Comparison of ENCODE assay signal across 8 mouse cellular contexts in the genomic region with DNA sequence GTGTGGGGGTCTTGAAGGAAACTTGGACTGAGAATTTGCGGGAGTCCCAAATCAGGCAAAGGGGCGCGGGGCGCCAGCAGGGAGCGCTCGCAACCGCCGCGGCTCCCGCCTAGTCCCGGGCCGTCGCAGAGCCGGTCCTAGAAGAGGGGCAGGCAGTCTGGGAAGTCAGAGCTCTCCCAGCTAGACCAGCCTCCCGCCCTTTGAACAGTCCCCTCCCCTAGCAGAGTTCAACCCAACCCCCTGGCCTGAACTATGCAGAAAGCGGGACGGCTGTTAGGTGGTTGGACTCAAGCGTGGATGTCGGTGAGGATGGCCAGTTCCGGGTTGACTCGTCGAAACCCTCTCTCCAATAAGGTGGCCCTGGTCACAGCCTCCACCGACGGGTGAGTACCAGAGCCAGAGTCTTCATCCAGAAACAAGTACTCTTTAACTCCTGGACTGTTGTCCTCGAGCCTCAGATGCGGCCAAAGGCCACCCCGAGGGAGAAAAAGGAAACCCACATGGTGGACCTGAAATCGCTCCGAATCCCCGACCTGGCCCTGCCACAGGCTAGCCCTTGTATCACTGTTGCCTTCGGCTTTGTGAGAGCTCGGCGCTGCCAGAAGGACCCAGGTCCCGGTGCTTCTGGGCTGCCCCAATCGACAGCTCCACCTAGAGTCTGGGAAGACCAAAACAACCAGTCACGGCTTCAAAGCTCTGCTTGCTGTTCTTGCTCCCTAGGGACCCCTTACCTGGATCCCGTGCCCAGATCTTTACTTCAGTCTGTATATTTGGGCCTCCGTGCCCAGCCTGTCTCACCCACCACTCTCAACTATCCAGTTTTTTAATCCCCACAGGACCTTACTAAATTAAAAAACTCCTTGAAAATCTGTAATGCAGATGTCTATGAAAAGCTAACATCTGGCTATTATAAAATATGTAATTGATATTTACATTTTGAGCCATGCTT. TPM values are rescaled to one million over a fixed set of nuclear protein-coding genes. Genes with fewer than 3 reads are reported as not detected.
DNase-seq lines count a peak whose midpoint lies in the region; ATAC-seq and TF ChIP-seq lines count a peak whose summit lies in the region.

A gene (plus strand): TSS at position 108 of the 949 bp plus-strand sequence.

- WGBS in embryonic facial prominence, embryonic 15.5 days, result under 1% methylated on average over 38 of the region's 38 CpGs
- under 1% methylated on average over 34 of the region's 38 CpGs for WGBS in limb, embryonic 14.5 days
- 1% methylated on average over 38 of the region's 38 CpGs for WGBS in midbrain, embryonic 16.5 days
- WGBS in spleen, adult 2 months, result under 1% methylated on average over 38 of the region's 38 CpGs

- peak within 1 kb of the TSS; percentile 53 for H3K4me2 ChIP-seq in embryonic facial prominence, embryonic 15.5 days (replicated peaks)
- peak within 1 kb of the TSS; percentile 56 for H3K4me2 ChIP-seq in limb, embryonic 14.5 days (replicated peaks; ENCODE audit: low read depth, low read length, severe bottlenecking)
- peak within 1 kb of the TSS; percentile 56 for H3K4me2 ChIP-seq in midbrain, embryonic 16.5 days (ENCODE audit: low read length)

- no peaks in the 10 kb centered on the region for H3K9me3 ChIP-seq in embryonic facial prominence, embryonic 15.5 days (replicated peaks)
- H3K9me3 ChIP-seq in limb, embryonic 14.5 days (ENCODE audit: control insufficient read depth, low read length), result no peaks in the 10 kb centered on the region
- H3K9me3 ChIP-seq in midbrain, embryonic 16.5 days (replicated peaks; ENCODE audit: control insufficient read depth, low read length, poor library complexity, severe bottlenecking), result no peaks in the 10 kb centered on the region

- no peaks in the 10 kb centered on the region for H3K27me3 ChIP-seq in embryonic facial prominence, embryonic 15.5 days
- no peaks in the 10 kb centered on the region for H3K27me3 ChIP-seq in limb, embryonic 14.5 days (ENCODE audit: control insufficient read depth, insufficient read depth, low read length)
- no peaks in the 10 kb centered on the region for H3K27me3 ChIP-seq in midbrain, embryonic 16.5 days (ENCODE audit: control insufficient read depth, insufficient read depth, low read depth, low read length)
- no peaks in the 10 kb centered on the region for H3K27me3 ChIP-seq in spleen, adult 2 months (ENCODE audit: control insufficient read depth, insufficient read depth, low read length)

- peak within 1 kb of the TSS; percentile 89 for H3K27ac ChIP-seq in embryonic facial prominence, embryonic 15.5 days (replicated peaks)
- H3K27ac ChIP-seq in limb, embryonic 14.5 days (replicated peaks; ENCODE audit: low read depth, low read length), result peak within 1 kb of the TSS; percentile 82
- H3K27ac ChIP-seq in midbrain, embryonic 16.5 days (ENCODE audit: low read length), result peak within 1 kb of the TSS; percentile 5; the same call in 1 of the 2 replicates
- H3K27ac ChIP-seq in spleen, adult 2 months (ENCODE audit: insufficient read depth, low read length), result peak within 1 kb of the TSS; percentile 76

- DNase-seq in 416B (ENCODE audit: low read depth), result peak; percentile 91
- peak; percentile 81 to 88 for DNase-seq in adrenal gland, postnatal 36 days
- peak; percentile 82 for DNase-seq in heart, adult 8-10 months (ENCODE audit: low spot score)
- DNase-seq in kidney, adult 9 months, result peak; percentile 91
- DNase-seq in limb, embryonic 14.5 days (ENCODE audit: low spot score), result peak; percentile 90
- DNase-seq in spleen, adult 2 months (ENCODE audit: low read depth in 1 of 2, low spot score in 2 of 2), result peak; percentile 78 to 83

- peaks cover 7% of the 10 kb centered on the region; the same call in 1 of the 2 replicates for H3K36me3 ChIP-seq in embryonic facial prominence, embryonic 15.5 days
- peaks cover 3% of the 10 kb centered on the region; the same call in 1 of the 2 replicates for H3K36me3 ChIP-seq in limb, embryonic 14.5 days (ENCODE audit: control insufficient read depth, insufficient read depth, low read length)
- no peaks in the 10 kb centered on the region for H3K36me3 ChIP-seq in midbrain, embryonic 16.5 days (ENCODE audit: control insufficient read depth, insufficient read depth, low read length)
- no peaks in the 10 kb centered on the region for H3K36me3 ChIP-seq in spleen, adult 2 months (ENCODE audit: control insufficient read depth, insufficient read depth, low read length)

- H3K9ac ChIP-seq in embryonic facial prominence, embryonic 15.5 days, result peak within 1 kb of the TSS; percentile 56
- H3K9ac ChIP-seq in limb, embryonic 14.5 days (ENCODE audit: low read depth, low read length, severe bottlenecking), result peak within 1 kb of the TSS; percentile 77
- peak within 1 kb of the TSS; percentile 49 for H3K9ac ChIP-seq in midbrain, embryonic 16.5 days (ENCODE audit: low read depth, low read length)

- TF ChIP-seq CTCF in spleen, adult 2 months (IDR thresholded peaks at IDR 0.05; ENCODE audit: extremely low read depth, insufficient read depth, insufficient read length, insufficient replicate concordance), result peak; percentile 61; the same call in 1 of the 2 replicates

- TF ChIP-seq POLR2A in limb, embryonic 14.5 days (IDR thresholded peaks at IDR 0.05; ENCODE audit: borderline replicate concordance, extremely low read depth, insufficient read depth, insufficient read length), result peak; percentile 77; the same call in 1 of the 2 replicates
- peak; percentile 57 for TF ChIP-seq POLR2A in spleen, adult 2 months (IDR thresholded peaks at IDR 0.05; ENCODE audit: low read depth, low read length)

- H3K4me1 ChIP-seq in embryonic facial prominence, embryonic 15.5 days, result peaks cover 10% of the 10 kb centered on the region; the same call in 1 of the 2 replicates
- H3K4me1 ChIP-seq in limb, embryonic 14.5 days (ENCODE audit: control insufficient read depth, insufficient read depth, low read length), result no peaks in the 10 kb centered on the region
- no peaks in the 10 kb centered on the region for H3K4me1 ChIP-seq in midbrain, embryonic 16.5 days (ENCODE audit: control insufficient read depth, insufficient read depth, low read length)
- no peaks in the 10 kb centered on the region for H3K4me1 ChIP-seq in spleen, adult 2 months (ENCODE audit: control insufficient read depth, insufficient read depth, insufficient read length)

- H3K4me3 ChIP-seq in embryonic facial prominence, embryonic 15.5 days (replicated peaks), result peak within 1 kb of the TSS; percentile 64
- peak within 1 kb of the TSS; percentile 60 for H3K4me3 ChIP-seq in limb, embryonic 14.5 days (replicated peaks; ENCODE audit: low read length)
- H3K4me3 ChIP-seq in midbrain, embryonic 16.5 days (ENCODE audit: low read depth, low read length), result peak within 1 kb of the TSS; percentile 44
- peak within 1 kb of the TSS; percentile 64 for H3K4me3 ChIP-seq in spleen, adult 2 months (ENCODE audit: extremely low read depth, insufficient read depth, insufficient read length)

- ATAC-seq in embryonic facial prominence, embryonic 15.5 days (ENCODE audit: insufficient number of reproducible peaks, low FRiP score, low TSS enrichment, low read depth), result peak; percentile 94
- ATAC-seq in limb, embryonic 14.5 days (ENCODE audit: low FRiP score, low read depth), result peak; percentile 94
- peak; percentile 85 for ATAC-seq in midbrain, embryonic 16.5 days

RNA-seq across cellular contexts. Expression of the gene that starts here (rescaled TPM):
- 10 to 100 TPM; 90.2 to 91.6 TPM for total RNA-seq in adrenal gland, postnatal 36 days (2021)
- 81.2 and 83.4 TPM in 2 replicates for polyA plus RNA-seq in embryonic facial prominence, embryonic 15.5 days (2015; fragmentation: Nextera tagmentation; extraction: Ambion mirVana)
- 100 to 1,000 TPM; 132 to 160 (median 146) TPM for total RNA-seq in heart, adult 8-10 months (2022)
- 53.0 and 58.6 TPM in 2 replicates for polyA plus RNA-seq in limb, embryonic 14.5 days (2012; rRNA removed)
- polyA plus RNA-seq in limb, embryonic 14.5 days (2014; fragmentation: Nextera tagmentation; extraction: Ambion mirVana), result 48.4 and 60.3 TPM in 2 replicates
- polyA plus RNA-seq in midbrain, embryonic 16.5 days (2015; fragmentation: Nextera tagmentation; extraction: Ambion mirVana), result 21.4 and 22.2 TPM in 2 replicates
- 18.5 and 21.0 TPM in 2 replicates for polyA plus RNA-seq in spleen, adult 2 months (2012; rRNA removed)

Comparison
In these comparisons a context has a peak if more than half of its experiments do, and no peak if none do; other contexts are left out.
1. Peak in every context shown above with its lines: DNase-seq, ATAC-seq, H3K4me3 ChIP-seq and H3K27ac ChIP-seq.
2. H3K27ac ChIP-seq: peak in every context shown above with its lines; median percentile 89 in embryonic facial prominence, embryonic 15.5 days; 82 in limb, embryonic 14.5 days; 76 in spleen, adult 2 months; 5 in midbrain, embryonic 16.5 days.